Mouse (Mus musculus) ES-E14 (cell line): ENCODE measurements at regions not wholly inside any gene's neighbourhood (a gene's known extent, or its start where the extent isn't known, plus 50 kb on each side); places are given as distances from the start of the nearest gene placed in this dataset.

ENCODE experiments used
- DNase-seq: peaks from one replicate; pipeline ENCODE4 v3.0.0-alpha.2; 2013; ENCODE audit warnings: low read depth, low spot score
- H3K27ac ChIP-seq: 2 replicates; pipeline ENCODE4 v1.5.1; 2012; ENCODE audit warnings: low read depth, mild to moderate bottlenecking, low read length, moderate library complexity, mixed read lengths; ENCODE audit not compliant: poor library complexity, insufficient read depth, severe bottlenecking
- H3K36me3 ChIP-seq: 2 replicates; pipeline ENCODE4 v1.6.1; 2012; ENCODE audit warnings: mild to moderate bottlenecking, low read length, moderate library complexity, mixed read lengths; ENCODE audit not compliant: control insufficient read depth, poor library complexity, insufficient read depth, severe bottlenecking
- H3K4me1 ChIP-seq, 2 experiments: fragments of 150-350 bp in 1 of 2; sonication (generic) in 1 of 2; 2 replicates each; pipeline ENCODE4 v1.6.1; 2012; ENCODE audit warnings: low read length in 2 of 2, mild to moderate bottlenecking in 1 of 2, mixed read lengths in 1 of 2; ENCODE audit not compliant: control insufficient read depth in 2 of 2, insufficient read depth in 2 of 2, poor library complexity in 1 of 2
- H3K4me3 ChIP-seq, 2 experiments: fragments of 150-350 bp in 1 of 2; sonication (generic) in 1 of 2; 2 replicates each; pipeline ENCODE4 v1.5.1; 2012; ENCODE audit warnings: low read length in 2 of 2, low read depth in 1 of 2, mild to moderate bottlenecking in 1 of 2, mixed read lengths in 1 of 2; ENCODE audit not compliant: insufficient read depth in 1 of 2, poor library complexity in 1 of 2, severe bottlenecking in 1 of 2
- H3K9ac ChIP-seq: 2 replicates; pipeline ENCODE4 v1.6.1; 2012; ENCODE audit warnings: low read depth, mild to moderate bottlenecking, low read length, mixed read lengths; ENCODE audit not compliant: poor library complexity, insufficient read depth, severe bottlenecking
- H3K9me3 ChIP-seq: fragments of 150-350 bp; sonication (generic); 2 replicates; pipeline ENCODE4 v1.6.1; 2012; ENCODE audit warnings: low read depth, mild to moderate bottlenecking, low read length; ENCODE audit not compliant: control insufficient read depth, insufficient read depth
- CHD2 ChIP-seq: IDR thresholded peaks from 2 replicates; pipeline ENCODE4 v1.6.1; 2014; ENCODE audit warnings: mild to moderate bottlenecking, low read depth, low read length, inconsistent platforms
- HCFC1 ChIP-seq: IDR thresholded peaks from 2 replicates; pipeline ENCODE4 v1.6.1; 2012; ENCODE audit warnings: low read length, inconsistent platforms, borderline replicate concordance; ENCODE audit not compliant: insufficient read depth
- MAFK ChIP-seq: IDR thresholded peaks from 2 replicates; pipeline ENCODE4 v1.6.1; 2014; ENCODE audit warnings: mild to moderate bottlenecking, low read depth, low read length, inconsistent platforms; ENCODE audit not compliant: insufficient read depth
- ZC3H11A ChIP-seq: IDR thresholded peaks from 2 replicates; pipeline ENCODE4 v1.6.1; 2012; ENCODE audit warnings: low read depth, mild to moderate bottlenecking, inconsistent platforms, low read length, borderline replicate concordance
- ZNF384 ChIP-seq: IDR thresholded peaks from 2 replicates; pipeline ENCODE4 v1.6.1; 2012; ENCODE audit warnings: low read depth, low read length, inconsistent platforms
- in situ Hi-C, 2 experiments: fragments of 600-800 bp; cut with MboI; formaldehyde crosslinking; loops; one replicate each; pipeline ENCODE4 v1.15.1; 2025; ENCODE audit warnings: low sequenced_read_pairs in 2 of 2, inconsistent platforms in 1 of 2; ENCODE audit not compliant: unreplicated experiment in 2 of 2

DNA sequence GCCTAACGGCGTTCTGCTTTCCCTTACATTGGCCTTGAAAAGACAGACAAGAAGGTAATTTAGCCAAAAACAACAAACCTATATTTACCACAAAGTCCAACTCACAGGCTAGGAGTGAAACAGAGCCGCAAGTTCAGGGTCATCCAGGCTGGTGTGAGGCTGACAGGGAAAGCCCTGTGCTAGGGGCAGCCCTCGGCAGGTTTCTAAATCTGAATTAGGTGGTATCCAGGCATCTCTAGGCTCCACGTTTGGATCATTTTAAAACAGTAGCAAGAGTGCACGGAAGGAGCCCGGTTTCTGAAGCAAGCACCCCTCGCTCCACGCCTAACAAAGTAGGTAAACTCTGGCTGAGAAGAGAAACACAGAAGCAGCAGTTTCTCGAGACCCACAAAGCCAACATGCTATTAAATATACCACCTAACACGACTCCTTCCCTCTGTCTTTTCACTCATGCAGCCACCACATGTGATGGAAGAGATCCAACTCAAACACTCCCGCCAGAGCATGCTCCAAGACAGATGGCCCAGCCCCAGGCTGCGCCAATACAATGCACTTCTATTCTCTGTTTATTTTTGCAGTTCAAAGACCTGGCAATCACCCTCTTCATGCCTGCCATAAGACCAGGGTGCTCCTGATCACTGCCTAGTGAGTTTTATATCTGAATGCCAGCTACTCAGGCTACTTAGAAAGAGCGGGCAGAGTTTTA, 573.6 kb downstream of the Fat4 start:
- in situ Hi-C loops: no loop called here
- H3K4me1 ChIP-seq: no peaks in the 10 kb centered on the region
- TF ChIP-seq HCFC1 (no peak), CHD2 (no peak), MAFK (no peak), ZC3H11A (no peak), ZNF384 (no peak)

GRCm38 (mm10) chr3:39461561-39461960, 574.8 kb downstream of the Fat4 start:
- Histone ChIP-seq H3K27ac (no peak overlapping the region), H3K4me3 (no peak overlapping the region), H3K9me3 (no peaks in the 10 kb centered on the region), H3K9ac (no peak overlapping the region), H3K4me1 (no peaks in the 10 kb centered on the region), H3K36me3 (no peaks in the 10 kb centered on the region)
- no peak for DNase-seq
- no peak for TF ChIP-seq MAFK
- no peak for TF ChIP-seq ZC3H11A
- TF ChIP-seq HCFC1: no peak
- TF ChIP-seq ZNF384: no peak
- TF ChIP-seq CHD2: no peak
- in situ Hi-C loops: no loop called here

More for the DNA sequence above, 573.6 kb downstream of the Fat4 start:
- Histone ChIP-seq H3K4me3 (no peak overlapping the region), H3K27ac (no peak overlapping the region), H3K9ac (no peak overlapping the region), H3K36me3 (no peaks in the 10 kb centered on the region), H3K9me3 (no peaks in the 10 kb centered on the region)
- no peak for DNase-seq

GRCm38 (mm10) chr3:39465811-39466210, 579.1 kb downstream of the Fat4 start:
- H3K36me3 ChIP-seq: no peaks in the 10 kb centered on the region
- H3K9me3 ChIP-seq: no peaks in the 10 kb centered on the region
- no peak overlapping the region for H3K9ac ChIP-seq
- H3K4me3 ChIP-seq: no peak overlapping the region
- in situ Hi-C loops: no loop called here
- no peaks in the 10 kb centered on the region for H3K4me1 ChIP-seq
- no peak for DNase-seq
- no peak overlapping the region for H3K27ac ChIP-seq
- TF ChIP-seq MAFK (no peak), CHD2 (no peak), HCFC1 (no peak), ZC3H11A (no peak), ZNF384 (no peak)

DNA sequence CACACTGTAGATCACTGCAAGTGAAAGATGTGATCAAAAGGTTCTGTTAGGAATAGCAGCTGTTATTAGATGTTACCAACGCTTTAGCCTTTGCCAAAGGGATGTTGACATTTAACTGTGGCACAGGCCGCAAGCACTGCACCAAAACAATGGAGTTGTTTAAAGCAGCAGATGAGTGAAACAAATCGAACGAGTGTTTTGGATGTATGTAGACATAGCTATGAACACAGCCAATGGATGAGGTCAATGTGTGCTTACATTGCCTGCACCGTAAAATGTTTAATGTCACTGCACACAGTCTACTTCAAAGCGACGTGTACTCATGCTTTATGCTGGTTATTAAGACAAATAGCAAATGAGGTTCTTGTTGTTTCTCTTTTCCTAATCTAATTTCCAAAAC, 602.7 kb downstream of the Fat4 start:
- H3K4me3 ChIP-seq: no peak overlapping the region
- no peaks in the 10 kb centered on the region for H3K4me1 ChIP-seq
- TF ChIP-seq HCFC1 (no peak), ZNF384 (no peak), ZC3H11A (no peak), MAFK (no peak), CHD2 (no peak)
- H3K9ac ChIP-seq: no peak overlapping the region
- in situ Hi-C loops: no loop called here
- H3K27ac ChIP-seq: no peak overlapping the region
- no peaks in the 10 kb centered on the region for H3K9me3 ChIP-seq
- DNase-seq: no peak
- H3K36me3 ChIP-seq: no peaks in the 10 kb centered on the region

- Histone ChIP-seq H3K4me3 (no peak overlapping the region), H3K9ac (no peak overlapping the region), H3K27ac (no peak overlapping the region), H3K4me1 (no peaks in the 10 kb centered on the region), H3K9me3 (no peaks in the 10 kb centered on the region), H3K36me3 (no peaks in the 10 kb centered on the region)
- no peak for DNase-seq
- in situ Hi-C loops: no loop called here
- no peak for TF ChIP-seq MAFK
- TF ChIP-seq ZC3H11A: no peak
- TF ChIP-seq ZNF384: no peak
These were observed 607.6 kb downstream of the Fat4 start for GRCm38 (mm10) chr3:39494363-39494762.
